Mouse (Mus musculus) midbrain, embryonic 16.5 days (tissue): ENCODE data around the gene Myom1. TPM values are rescaled to one million over a fixed set of nuclear protein-coding genes. Genes with fewer than 3 reads are reported as not detected.

ENCODE experiments used
- ATAC-seq: fragments of 200-750 bp; cut with Nextera tagmentation; 2 replicates; pipeline ENCODE4 v1.8.0; 2017; ENCODE audit warnings: moderate TSS enrichment
- H3K27ac ChIP-seq: fragments of 300-500 bp; sonication (generic); 2 replicates; pipeline ENCODE4 v1.5.1; 2014; ENCODE audit warnings: mild to moderate bottlenecking, low read length, mixed read lengths
- H3K27me3 ChIP-seq: fragments of 300-500 bp; sonication (generic); 2 replicates; pipeline ENCODE4 v1.6.1; 2014; ENCODE audit warnings: low read depth, low read length, mixed read lengths; ENCODE audit not compliant: control insufficient read depth, insufficient read depth
- H3K36me3 ChIP-seq: fragments of 300-500 bp; sonication (generic); 2 replicates; pipeline ENCODE4 v1.6.1; 2014; ENCODE audit warnings: mild to moderate bottlenecking, low read length, moderate library complexity, mixed read lengths; ENCODE audit not compliant: control insufficient read depth, insufficient read depth
- H3K4me1 ChIP-seq: fragments of 300-500 bp; sonication (generic); 2 replicates; pipeline ENCODE4 v1.6.1; 2014; ENCODE audit warnings: mild to moderate bottlenecking, low read length, mixed read lengths; ENCODE audit not compliant: control insufficient read depth, insufficient read depth
- H3K4me2 ChIP-seq: fragments of 300-500 bp; sonication (generic); 2 replicates; pipeline ENCODE4 v1.6.1; 2014; ENCODE audit warnings: mild to moderate bottlenecking, low read length, mixed read lengths
- H3K4me3 ChIP-seq: fragments of 300-500 bp; sonication (generic); 2 replicates; pipeline ENCODE4 v1.5.1; 2014; ENCODE audit warnings: low read depth, mild to moderate bottlenecking, low read length, moderate library complexity, mixed read lengths
- H3K9ac ChIP-seq: fragments of 300-500 bp; sonication (generic); 2 replicates; pipeline ENCODE4 v1.6.1; 2014; ENCODE audit warnings: low read depth, low read length, mixed read lengths
- H3K9me3 ChIP-seq: fragments of 300-500 bp; sonication (generic); replicated peaks from 2 replicates; pipeline ENCODE4 v1.6.1; 2014; ENCODE audit warnings: mild to moderate bottlenecking, low read length, mixed read lengths; ENCODE audit not compliant: control insufficient read depth, poor library complexity, severe bottlenecking
- WGBS: fragments of 180-500 bp; shearing (Covaris S2); extraction: QIAGEN DNeasy Blood & Tissue Kit; methylation state at CpG from one replicate; pipeline ENCODE4 v1.1.7; 2014; 5-methylcytosine and 5-hydroxymethylcytosine counted together
- polyA plus RNA-seq: library from polyadenylated mRNA; unstranded; fragments of >200 nt; fragmentation: Nextera tagmentation; extraction: Ambion mirVana; gene quantifications from 2 replicates; pipeline ENCODE4 v1.2.1, GENCODE M21; 2015

Gene Myom1
- polyA plus RNA-seq, 1 experiment from 2014 or later: 1.4 TPM

DNA sequence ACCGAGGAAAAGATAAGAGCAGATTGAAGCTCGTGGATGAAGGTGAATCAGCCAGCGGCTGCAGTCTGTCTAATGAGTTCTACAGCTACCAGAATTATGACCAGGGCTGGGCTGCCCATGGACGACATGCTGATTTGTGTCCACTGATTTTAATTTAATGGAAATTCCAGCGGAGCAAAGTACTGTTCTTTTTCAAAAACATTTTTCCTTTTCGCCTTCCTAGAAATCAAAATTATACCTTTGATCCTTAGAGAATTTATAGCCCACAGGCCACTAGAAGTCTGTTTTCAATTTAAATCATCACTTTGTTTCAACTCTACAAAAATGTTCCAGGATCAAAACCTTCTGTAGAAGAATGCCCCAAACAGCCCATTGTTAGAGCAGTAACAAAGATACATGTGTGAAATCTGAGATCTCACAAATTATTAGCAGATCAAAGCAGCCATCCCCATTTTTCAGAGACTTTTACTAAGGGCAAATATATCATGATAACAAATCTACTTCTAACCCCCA lies 108.4 kb downstream of the Myom1 start:
- H3K27me3 ChIP-seq: no peaks in the 10 kb centered on the region
- 81% methylated on average over 6 of the region's 6 CpGs for WGBS
- H3K4me3 ChIP-seq: no peak overlapping the region
- no peaks in the 10 kb centered on the region for H3K4me1 ChIP-seq
- no peak for ATAC-seq
- no peak overlapping the region for H3K4me2 ChIP-seq
- H3K9ac ChIP-seq: no peak overlapping the region
- no peaks in the 10 kb centered on the region for H3K36me3 ChIP-seq
- H3K27ac ChIP-seq: no peak overlapping the region
- no peaks in the 10 kb centered on the region for H3K9me3 ChIP-seq

GRCm38 (mm10) chr17:71112689-71113088 lies 110.3 kb downstream of the Myom1 start:
- Histone ChIP-seq H3K9ac (no peak overlapping the region), H3K4me2 (no peak overlapping the region), H3K27me3 (no peaks in the 10 kb centered on the region), H3K9me3 (no peaks in the 10 kb centered on the region), H3K4me3 (no peak overlapping the region), H3K4me1 (no peaks in the 10 kb centered on the region), H3K36me3 (no peaks in the 10 kb centered on the region), H3K27ac (no peak overlapping the region)
- WGBS: 86% methylated on average over 3 of the region's 3 CpGs
- ATAC-seq: no peak

GRCm38 (mm10) chr17:71114282-71114681 lies 111.8 kb downstream of the Myom1 start:
- Histone ChIP-seq H3K9ac (no peak overlapping the region), H3K4me3 (no peak overlapping the region), H3K4me1 (no peaks in the 10 kb centered on the region), H3K9me3 (no peaks in the 10 kb centered on the region), H3K36me3 (no peaks in the 10 kb centered on the region), H3K27ac (no peak overlapping the region), H3K27me3 (no peaks in the 10 kb centered on the region), H3K4me2 (no peak overlapping the region)
- WGBS: 75% methylated on average over 4 of the region's 4 CpGs
- ATAC-seq: no peak

DNA sequence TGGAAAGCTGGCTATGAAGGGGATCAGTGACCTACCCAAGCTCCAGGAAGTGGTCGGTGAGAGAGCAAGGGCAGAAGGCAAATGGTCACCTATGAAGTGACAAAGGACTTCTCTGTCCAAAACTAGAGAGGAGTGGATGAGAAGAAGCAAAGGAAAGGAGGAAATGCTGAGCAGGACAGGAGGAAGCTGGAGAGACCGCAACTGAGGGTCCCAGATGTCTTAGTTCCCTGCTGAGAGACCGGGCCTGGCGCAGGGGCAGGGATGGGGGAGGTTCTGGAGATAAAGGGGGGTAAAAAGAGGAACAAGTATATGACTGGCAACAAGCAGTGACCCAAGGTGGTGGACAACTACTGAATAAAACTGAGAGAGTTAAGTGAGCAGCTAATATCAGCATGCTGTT lies 115.5 kb downstream of the Myom1 start:
- Histone ChIP-seq H3K9ac (no peak overlapping the region), H3K4me3 (no peak overlapping the region), H3K27ac (no peak overlapping the region), H3K36me3 (no peaks in the 10 kb centered on the region), H3K4me1 (no peaks in the 10 kb centered on the region), H3K4me2 (no peak overlapping the region), H3K27me3 (no peaks in the 10 kb centered on the region), H3K9me3 (no peaks in the 10 kb centered on the region)
- WGBS: 98% methylated on average over 4 of the region's 4 CpGs
- ATAC-seq: no peak

- Histone ChIP-seq H3K9me3 (no peaks in the 10 kb centered on the region), H3K4me2 (no peak overlapping the region), H3K27me3 (no peaks in the 10 kb centered on the region), H3K36me3 (no peaks in the 10 kb centered on the region), H3K4me1 (no peaks in the 10 kb centered on the region), H3K4me3 (no peak overlapping the region), H3K9ac (no peak overlapping the region), H3K27ac (no peak overlapping the region)
- no peak for ATAC-seq
- 45% methylated on average over 4 of the region's 4 CpGs for WGBS
Measured at GRCm38 (mm10) chr17:71118607-71119006, 116.2 kb downstream of the Myom1 start.

- Histone ChIP-seq H3K4me3 (no peak overlapping the region), H3K4me1 (no peaks in the 10 kb centered on the region), H3K9ac (no peak overlapping the region), H3K36me3 (no peaks in the 10 kb centered on the region), H3K4me2 (no peak overlapping the region), H3K27ac (no peak overlapping the region), H3K27me3 (no peaks in the 10 kb centered on the region), H3K9me3 (no peaks in the 10 kb centered on the region)
- no peak for ATAC-seq
- 59% methylated on average over 4 of the region's 6 CpGs for WGBS
Measured at GRCm38 (mm10) chr17:71120626-71121025, 118.2 kb downstream of the Myom1 start.

- WGBS: 89% methylated on average over 8 of the region's 8 CpGs
- Histone ChIP-seq H3K4me1 (no peaks in the 10 kb centered on the region), H3K9ac (no peak overlapping the region), H3K36me3 (no peaks in the 10 kb centered on the region), H3K9me3 (no peaks in the 10 kb centered on the region), H3K4me3 (no peak overlapping the region), H3K4me2 (no peak overlapping the region), H3K27me3 (no peaks in the 10 kb centered on the region), H3K27ac (no peak overlapping the region)
- no peak for ATAC-seq
Measured at GRCm38 (mm10) chr17:71124061-71124670, 121.7 kb downstream of the Myom1 start.

- 89% methylated on average over 1 of the region's 1 CpGs for WGBS
- no peak for ATAC-seq
- Histone ChIP-seq H3K4me3 (no peak overlapping the region), H3K4me2 (no peak overlapping the region), H3K4me1 (no peaks in the 10 kb centered on the region), H3K9me3 (no peaks in the 10 kb centered on the region), H3K27me3 (no peaks in the 10 kb centered on the region), H3K27ac (no peak overlapping the region), H3K9ac (no peak overlapping the region), H3K36me3 (no peaks in the 10 kb centered on the region)
Measured at GRCm38 (mm10) chr17:71124674-71125073, 122.2 kb downstream of the Myom1 start.

DNA sequence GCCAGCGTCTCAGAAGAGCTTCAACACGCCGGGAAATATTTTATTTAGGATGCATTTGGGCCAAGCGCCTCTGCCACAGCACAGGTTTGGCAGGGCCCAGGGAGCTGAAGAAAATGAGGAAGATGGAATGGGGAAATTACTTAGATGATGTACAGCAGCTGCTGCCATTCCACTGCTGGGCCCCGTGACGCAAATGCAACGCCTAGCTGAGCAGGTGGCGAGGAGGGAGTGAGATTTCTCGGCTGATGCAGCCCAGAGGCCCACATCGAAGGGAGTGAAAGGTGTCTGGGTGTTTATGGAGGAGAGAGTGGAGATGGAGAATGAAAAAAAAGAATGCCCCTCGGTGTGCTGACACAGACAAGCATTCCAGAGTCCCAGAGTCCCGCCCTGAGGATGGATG lies 123.1 kb downstream of the Myom1 start:
- 81% methylated on average over 12 of the region's 12 CpGs for WGBS
- Histone ChIP-seq H3K4me1 (no peaks in the 10 kb centered on the region), H3K27me3 (no peaks in the 10 kb centered on the region), H3K36me3 (no peaks in the 10 kb centered on the region), H3K4me2 (no peak overlapping the region), H3K4me3 (no peak overlapping the region), H3K9me3 (no peaks in the 10 kb centered on the region), H3K27ac (no peak overlapping the region), H3K9ac (no peak overlapping the region)
- no peak for ATAC-seq
